Mouse (Mus musculus) spleen, adult 18-20 months (tissue): ENCODE measurements around the gene Pcx.
"Not testable (repeated sequence)": the region's sequence is repeated elsewhere in the genome, so short reads cannot be mapped to it uniquely, and the experiment has no call there.

Source experiments
- DNase-seq, 2 experiments: peaks; one replicate each; pipeline ENCODE4 v3.0.0; 2022; ENCODE audit warnings: mixed read lengths in 2 of 2

The Pcx gene

DNA sequence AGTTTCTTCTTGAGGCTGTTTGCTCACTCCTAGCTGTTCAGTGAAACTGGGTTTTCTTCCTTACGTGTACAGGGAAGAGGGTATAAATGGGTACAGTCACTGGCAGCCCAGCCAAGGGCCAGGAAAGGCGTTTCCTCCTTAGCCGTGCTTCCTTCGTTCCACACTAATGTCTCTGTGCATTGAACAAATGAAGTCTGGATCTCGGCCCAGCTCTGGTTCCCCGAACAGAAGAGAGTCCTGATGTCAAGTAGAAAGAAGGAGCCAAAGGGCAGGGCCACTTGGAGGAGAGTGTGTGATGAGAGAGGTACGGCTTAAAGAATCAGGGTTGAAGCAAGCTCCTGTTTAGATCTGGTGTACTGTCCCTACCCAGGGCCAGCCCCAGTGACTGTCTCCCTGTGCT, 44.8 kb downstream of the Pcx start:
- no peak for DNase-seq

- DNase-seq = no peak
Measured at GRCm38 (mm10) chr19:4556787-4557186, 46.5 kb downstream of the Pcx start.

DNA sequence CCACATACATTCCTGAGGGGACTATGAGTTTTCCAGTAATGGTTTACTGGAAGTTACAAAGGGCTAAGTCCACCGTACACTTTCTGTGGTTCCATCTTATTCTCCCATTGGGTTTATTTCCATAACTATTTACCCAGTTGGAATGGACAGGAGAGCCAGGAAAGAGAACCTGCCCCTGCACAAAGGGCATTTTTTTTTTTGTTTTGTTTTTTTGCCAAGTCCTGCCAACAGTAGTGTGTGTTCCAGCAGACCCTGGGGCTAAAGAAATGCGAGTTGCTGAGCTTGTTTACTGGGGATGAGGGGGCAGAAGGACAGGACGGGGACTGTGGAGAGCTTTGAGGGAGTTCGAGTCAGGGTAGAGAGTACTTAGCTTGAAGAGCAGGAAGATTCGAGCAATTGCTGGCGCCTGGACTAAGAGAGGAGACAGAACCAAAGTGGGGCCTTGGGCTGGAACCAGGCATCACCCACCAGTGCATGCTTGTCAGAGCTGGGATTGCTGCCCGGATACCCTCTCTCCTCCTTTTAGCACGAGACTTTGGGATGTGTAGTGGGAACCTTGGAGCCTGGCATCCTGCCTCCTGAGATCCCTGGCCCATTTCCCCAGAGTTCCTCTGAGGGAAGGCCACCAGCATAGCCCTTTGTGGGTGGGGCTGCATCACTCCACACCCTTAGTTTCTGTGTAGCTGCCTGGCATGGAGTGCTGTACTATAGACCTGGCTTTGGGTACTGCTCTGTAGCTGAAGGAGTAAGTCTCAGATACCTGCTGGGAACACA, 47.7 kb downstream of the Pcx start:
- DNase-seq = no peak

DNA sequence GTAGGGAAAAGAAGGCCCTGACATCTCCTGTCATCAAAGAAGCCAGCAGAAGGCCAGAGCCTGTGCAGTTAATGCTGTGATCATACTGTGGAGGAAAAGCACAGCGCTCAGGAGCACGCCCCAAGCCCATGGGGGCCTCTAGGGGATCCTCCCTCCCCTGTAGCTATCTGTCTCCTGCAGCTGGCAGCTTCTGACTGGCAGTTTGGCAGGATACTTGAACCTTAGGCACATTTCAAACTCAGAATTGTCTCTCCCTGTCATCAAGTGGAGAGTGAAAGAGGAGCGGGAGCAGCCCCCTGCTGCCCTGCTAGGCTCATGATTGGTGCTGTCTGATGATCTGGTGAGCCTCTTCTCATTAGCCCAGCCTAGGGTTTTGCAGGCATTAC, 48.3 kb downstream of the Pcx start:
- DNase-seq = no peak

DNA sequence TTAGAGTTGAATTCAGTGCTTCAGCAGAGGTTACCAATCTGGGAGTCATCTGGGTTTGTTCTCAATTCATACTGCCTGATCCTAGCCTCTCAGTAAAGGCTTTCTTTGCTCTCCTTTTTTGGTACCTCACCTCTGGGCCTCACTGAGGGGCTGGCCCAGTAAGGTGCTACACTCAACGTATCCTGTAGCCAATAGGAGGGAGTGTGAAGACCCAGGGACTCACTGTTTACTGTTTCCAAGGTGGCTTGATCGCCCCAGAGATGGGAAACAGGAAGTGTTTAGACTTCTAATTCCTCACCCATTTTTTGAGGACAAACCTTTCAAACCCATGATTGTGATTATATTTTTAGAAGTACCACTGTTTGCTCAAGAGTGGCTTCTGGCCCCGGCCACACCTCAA, 48.7 kb downstream of the Pcx start:
- no peak for DNase-seq

DNA sequence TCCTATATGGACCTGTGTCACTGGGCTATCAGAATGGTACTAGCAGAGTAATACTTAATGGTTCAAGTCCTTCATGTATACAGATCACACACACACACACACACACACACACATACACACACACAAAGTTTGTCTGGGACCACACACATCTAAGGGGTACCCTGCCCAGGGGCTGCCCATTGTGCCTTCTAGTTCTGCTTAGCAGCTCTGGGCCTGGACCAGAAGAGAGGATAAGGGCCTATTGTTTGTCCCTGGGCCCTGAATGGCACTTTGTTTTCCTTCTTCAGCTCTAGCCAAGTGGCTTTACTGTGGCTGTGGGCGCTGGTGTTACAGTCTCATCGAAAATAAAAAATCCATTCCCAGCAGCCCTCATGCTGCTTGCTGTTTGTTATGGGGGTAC, 49.3 kb downstream of the Pcx start:
- no peak for DNase-seq

GRCm38 (mm10) chr19:4560205-4560604, 49.9 kb downstream of the Pcx start:
- no peak for DNase-seq

DNA sequence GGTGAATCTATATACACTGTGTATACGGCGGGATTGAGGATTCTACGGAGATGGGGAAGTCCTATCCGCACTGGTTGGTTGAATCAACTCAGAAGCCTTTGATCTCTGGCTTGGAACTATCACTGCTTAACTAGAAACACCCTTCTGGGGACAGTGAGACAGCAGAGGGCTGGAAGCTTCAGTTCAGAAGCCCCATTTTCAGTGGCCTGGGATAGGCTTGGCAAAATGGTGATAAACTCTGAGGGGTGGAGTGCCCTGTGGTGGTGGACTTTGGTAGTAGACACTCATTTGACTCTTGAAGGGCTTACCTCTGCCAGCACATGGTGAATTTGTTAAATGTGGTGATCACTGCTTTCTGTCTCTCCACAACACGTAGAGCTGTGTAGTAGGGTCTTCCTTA, 55.4 kb downstream of the Pcx start:
- no peak for DNase-seq

DNA sequence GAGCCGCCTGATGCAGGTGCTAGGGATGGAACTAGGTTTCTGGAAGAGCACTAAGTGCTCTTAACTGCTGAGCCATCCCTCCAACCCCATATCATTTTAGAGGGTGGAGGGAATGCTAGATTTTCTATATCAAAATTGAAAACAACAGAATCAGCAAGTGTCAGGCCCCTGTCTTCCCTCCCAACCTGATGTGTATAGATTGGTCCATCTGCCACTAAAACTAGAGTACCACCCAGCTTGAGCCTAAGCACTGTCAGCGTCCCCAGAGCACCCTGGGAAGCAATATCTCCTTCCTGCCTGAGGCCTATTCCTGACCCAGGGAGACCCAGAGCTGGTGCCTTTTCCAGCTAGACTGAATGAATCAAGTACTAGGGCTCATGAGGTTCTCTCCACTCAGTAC, 56.6 kb downstream of the Pcx start:
- DNase-seq = no peak

- DNase-seq = no peak
Measured at GRCm38 (mm10) chr19:4567665-4568064, 57.4 kb downstream of the Pcx start.

GRCm38 (mm10) chr19:4568832-4569231, 58.6 kb downstream of the Pcx start:
- DNase-seq = no peak

DNA sequence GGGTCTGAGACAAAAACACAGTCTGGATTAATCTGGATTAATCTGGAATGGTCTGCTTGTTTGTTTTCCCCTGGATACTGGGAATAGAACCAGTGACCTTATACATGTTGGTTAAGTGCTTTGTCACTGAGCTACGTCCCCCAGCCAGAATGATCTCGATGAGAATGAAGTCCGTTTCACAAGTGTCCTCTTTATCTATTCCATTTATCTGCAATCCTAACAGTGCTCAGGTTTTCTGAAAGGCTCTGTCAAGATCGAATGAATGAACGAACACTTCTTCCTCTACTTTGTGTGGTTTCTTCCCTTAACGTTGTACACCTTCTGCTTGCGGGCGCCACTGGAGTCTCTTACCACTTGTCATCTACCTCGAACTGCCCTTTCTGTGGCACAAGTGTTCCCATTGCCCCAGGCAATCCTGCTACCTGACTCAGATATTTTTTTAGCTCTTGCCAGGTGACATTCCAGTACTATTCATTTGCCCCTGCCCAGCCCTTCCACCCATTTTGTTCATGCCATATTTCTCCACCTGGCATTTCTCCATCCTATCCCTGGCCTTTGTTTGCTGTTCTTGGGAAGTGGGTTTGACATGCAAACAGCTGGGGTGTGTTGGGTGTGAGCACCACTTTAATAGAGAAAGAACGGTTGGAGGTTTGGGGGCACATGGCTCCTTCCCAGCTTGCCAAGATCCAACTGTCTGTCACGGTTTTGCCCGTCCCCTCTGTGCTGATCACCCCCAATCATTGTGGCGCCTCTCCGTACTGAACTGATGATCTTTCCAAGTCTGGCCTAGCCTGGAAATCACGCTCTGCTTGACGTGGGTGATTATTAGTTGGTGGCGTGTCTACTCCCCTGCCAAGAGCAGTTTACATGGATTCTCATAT, 59.3 kb downstream of the Pcx start:
- DNase-seq = no peak

DNA sequence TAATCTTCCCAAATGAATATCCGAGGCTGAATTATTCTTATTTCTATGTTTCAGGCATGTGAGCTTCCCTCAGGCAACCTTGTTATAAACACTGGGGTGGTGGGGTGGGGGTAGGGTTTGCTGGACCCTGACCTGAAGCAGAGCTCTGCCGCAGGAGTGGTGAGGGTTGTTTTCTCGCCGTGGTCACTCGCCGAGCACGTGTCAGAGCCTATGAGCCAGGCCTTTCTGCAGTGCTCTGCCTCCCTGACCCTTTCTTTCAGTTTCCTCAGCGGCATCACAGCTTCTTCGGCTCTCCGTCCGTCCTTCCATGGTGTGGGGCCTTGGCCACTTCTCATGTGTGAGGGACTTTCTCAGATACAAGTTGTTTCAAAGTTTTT, 60.0 kb downstream of the Pcx start:
- DNase-seq = no peak

GRCm38 (mm10) chr19:4570815-4571214, 60.5 kb downstream of the Pcx start:
- DNase-seq = no peak

DNA sequence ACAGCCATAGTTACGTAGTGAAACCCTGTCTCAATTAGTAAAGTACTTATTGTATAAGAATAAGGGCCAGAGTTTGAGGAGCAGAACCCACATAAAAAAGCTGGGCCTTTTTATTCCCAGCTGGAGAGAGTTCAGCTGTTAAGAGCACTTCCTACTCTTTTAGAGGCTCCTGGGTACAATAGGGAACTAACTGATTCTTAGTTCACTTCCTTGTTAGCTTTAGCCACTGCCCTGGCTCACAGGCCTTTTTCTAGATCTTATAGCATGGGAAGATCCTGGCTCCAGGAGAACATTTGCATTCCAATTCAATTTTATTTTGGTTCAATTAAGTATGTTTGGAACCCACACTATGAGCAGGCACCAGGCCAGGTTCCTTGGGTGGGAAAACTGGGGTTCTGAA, 61.4 kb downstream of the Pcx start:
- no peak for DNase-seq

- DNase-seq = no peak
Measured at GRCm38 (mm10) chr19:4572061-4572460, 61.8 kb downstream of the Pcx start.

GRCm38 (mm10) chr19:4572467-4572866, 62.2 kb downstream of the Pcx start:
- no peak for DNase-seq

DNA sequence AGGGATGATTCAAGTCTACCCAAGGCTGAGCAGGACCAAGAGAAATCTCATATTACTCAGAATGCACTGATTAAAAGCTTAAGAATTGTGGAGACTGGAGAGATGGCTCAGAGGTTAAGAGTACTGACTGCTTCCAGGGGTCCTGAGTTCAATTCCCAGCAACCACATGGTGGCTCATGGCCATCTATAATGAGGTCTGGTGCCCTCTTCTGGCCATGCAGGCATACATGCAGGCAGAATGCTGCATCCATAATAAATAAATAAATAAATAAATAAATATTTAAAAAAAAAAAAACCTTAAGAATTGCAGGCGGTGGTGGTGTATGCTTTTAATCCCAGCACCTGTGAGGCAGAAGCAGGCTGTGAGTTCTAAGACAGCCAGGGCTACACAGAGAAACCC, 63.0 kb downstream of the Pcx start:
- DNase-seq = no peak

GRCm38 (mm10) chr19:4578799-4579198, 68.5 kb downstream of the Pcx start:
- no peak for DNase-seq

DNA sequence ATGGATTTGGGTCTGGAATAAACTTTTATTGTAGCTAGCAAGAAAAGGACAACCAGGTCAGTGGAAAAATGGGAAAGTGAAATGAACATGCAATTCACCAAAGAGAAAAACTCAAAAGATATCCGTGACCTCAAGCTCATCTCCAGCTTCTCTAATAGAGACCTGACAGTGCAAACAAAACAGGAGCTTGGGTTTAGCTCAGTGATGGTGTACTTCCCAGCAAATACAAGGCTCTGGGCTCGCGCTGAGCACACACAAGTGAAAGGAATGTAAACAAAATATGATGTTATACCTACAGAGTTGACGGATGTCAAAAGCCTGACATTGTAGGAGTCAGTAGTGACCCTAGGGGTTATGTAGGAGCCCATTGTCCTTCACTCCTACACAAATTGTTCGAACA, 69.0 kb downstream of the Pcx start:
- no peak for DNase-seq

GRCm38 (mm10) chr19:4583856-4584255, 73.6 kb downstream of the Pcx start:
- no peak for DNase-seq

- DNase-seq = not testable (repeated sequence)
Measured at GRCm38 (mm10) chr19:4586783-4587182, 76.5 kb downstream of the Pcx start.

DNA sequence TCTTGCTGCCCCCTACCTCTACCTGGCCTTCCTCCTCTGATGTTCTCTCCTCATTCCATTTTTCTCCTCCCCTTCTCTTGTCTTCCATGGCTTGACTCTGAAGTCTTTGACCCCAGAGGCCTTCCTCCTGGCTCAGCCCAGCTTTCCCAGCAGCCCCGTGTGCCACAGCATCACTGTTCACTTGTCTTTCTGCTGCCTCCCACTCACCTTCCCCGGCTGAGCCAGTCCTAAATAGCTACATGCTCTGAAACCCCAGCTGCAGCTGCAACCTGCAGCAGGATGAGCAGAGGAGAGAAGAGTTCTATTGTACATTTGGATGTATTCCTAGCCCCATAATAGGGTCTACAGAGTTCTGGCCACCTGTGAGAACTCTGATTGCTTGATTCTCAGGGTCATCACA, 77.2 kb downstream of the Pcx start:
- DNase-seq = no peak

DNA sequence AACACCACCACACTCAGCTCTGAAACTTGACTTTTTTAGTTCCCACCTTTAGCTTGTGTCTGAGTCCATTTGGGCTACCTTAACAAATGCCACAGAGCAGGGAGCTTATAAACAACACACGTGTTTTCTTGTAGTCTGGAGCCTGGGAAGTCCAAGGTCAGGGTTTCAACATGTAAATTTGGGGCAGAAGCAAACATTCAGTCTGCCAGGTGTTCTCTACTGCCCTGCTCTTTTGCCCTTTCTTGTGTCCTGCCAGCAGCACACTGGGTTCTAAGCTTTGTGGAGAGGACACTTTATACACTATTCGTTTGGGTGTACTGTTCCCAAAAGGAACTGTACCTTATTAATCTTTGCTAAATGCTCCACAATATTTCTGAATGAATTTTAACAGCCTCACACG, 78.2 kb downstream of the Pcx start:
- no peak for DNase-seq
